Mouse (Mus musculus) lung, adult 18-20 months (tissue): ENCODE results near the gene Cts7.

ENCODE experiments used
- DNase-seq, 2 experiments: peaks; one replicate each; pipeline ENCODE4 v3.0.0; 2022; ENCODE audit warnings: mixed read lengths in 2 of 2

Cts7 gene

DNA sequence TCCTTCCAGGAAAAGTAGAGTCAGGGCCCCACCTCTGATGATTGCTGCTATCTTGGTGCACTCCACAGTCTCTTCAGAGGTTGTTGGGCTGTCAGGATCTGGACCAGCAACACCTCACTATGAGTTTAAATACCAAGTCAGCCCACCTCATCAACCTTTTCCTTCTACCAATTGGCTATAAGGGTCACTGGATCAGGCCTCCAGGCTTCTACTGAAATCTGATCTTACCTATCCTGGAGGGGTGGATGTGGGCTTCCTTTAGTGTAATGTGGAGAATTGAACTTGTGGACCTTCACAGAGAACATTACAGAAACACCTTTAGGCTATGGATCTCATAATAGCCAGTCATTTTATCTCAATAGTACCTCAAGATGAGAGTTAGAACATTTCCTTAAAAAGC lies at the start of gene Cts7:
TSS of gene Cts7 (minus strand) at position 101 of the 400 bp plus-strand sequence.
- DNase-seq: no peak
